Mouse (Mus musculus) neural tube, embryonic 15.5 days (tissue): ENCODE measurements at regions not wholly inside any gene's neighbourhood (a gene's known extent, or its start where the extent isn't known, plus 50 kb on each side); places are given as distances from the start of the nearest gene placed in this dataset.
A peak's percentile ranks its signal among the peaks of the same experiment; 100 is the strongest.

ENCODE experiments used
- ATAC-seq: fragments of 200-750 bp; cut with Nextera tagmentation; 2 replicates; pipeline ENCODE4 v1.8.0; 2017; ENCODE audit warnings: mild to moderate bottlenecking, moderate TSS enrichment, moderate library complexity; ENCODE audit not compliant: low FRiP score
- H3K27ac ChIP-seq: fragments of 300-500 bp; sonication (generic); replicated peaks from 2 replicates; pipeline ENCODE4 v1.5.1; 2015; ENCODE audit warnings: mild to moderate bottlenecking, inconsistent platforms
- H3K27me3 ChIP-seq: fragments of 300-500 bp; sonication (generic); replicated peaks from 2 replicates; pipeline ENCODE4 v1.6.1; 2015; ENCODE audit warnings: inconsistent platforms
- H3K36me3 ChIP-seq: fragments of 300-500 bp; sonication (generic); 2 replicates; pipeline ENCODE4 v1.6.1; 2015; ENCODE audit warnings: inconsistent platforms
- H3K4me1 ChIP-seq: fragments of 300-500 bp; sonication (generic); 2 replicates; pipeline ENCODE4 v1.6.1; 2015; ENCODE audit warnings: inconsistent platforms
- H3K4me2 ChIP-seq: fragments of 300-500 bp; sonication (generic); 2 replicates; pipeline ENCODE4 v1.6.1; 2015; ENCODE audit warnings: inconsistent platforms, mild to moderate bottlenecking, moderate library complexity
- H3K4me3 ChIP-seq: fragments of 300-500 bp; sonication (generic); replicated peaks from 2 replicates; pipeline ENCODE4 v1.5.1; 2015; ENCODE audit warnings: mild to moderate bottlenecking, inconsistent platforms
- H3K9ac ChIP-seq: fragments of 300-500 bp; sonication (generic); replicated peaks from 2 replicates; pipeline ENCODE4 v1.6.1; 2015; ENCODE audit warnings: mild to moderate bottlenecking, inconsistent platforms
- H3K9me3 ChIP-seq: fragments of 300-500 bp; sonication (generic); replicated peaks from 2 replicates; pipeline ENCODE4 v1.6.1; 2016; ENCODE audit warnings: inconsistent platforms
- WGBS: fragments of 180-500 bp; shearing (Covaris S2); methylation state at CpG from one replicate; pipeline ENCODE4 v1.1.7; 2015; ENCODE audit warnings: mixed read lengths; 5-methylcytosine and 5-hydroxymethylcytosine counted together

DNA sequence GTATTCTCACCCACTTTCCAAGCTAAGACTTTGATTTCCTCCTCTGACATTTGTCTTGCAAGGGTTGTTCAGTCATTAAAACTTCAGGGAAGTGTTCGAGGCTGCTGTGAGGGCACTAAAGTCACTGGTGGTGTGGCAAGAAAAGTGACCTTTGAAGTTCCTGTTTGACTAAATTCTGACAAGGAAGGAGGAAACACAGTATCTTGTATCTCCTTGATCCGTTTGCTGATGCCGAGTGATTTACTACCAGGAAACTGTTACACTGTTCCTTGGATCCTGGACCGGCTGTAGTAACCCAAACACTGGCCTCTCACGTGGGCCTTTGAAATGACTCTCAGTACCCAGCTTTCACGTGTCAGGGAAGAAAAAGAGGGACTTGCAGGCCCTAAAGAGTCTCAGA lies 53.5 kb upstream of the Ralgapa2 start:
- ATAC-seq = no peak
- no peaks in the 10 kb centered on the region for H3K4me1 ChIP-seq
- H3K36me3 ChIP-seq = no peaks in the 10 kb centered on the region
- WGBS = 67% methylated on average over 6 of the region's 6 CpGs
- H3K27me3 ChIP-seq = no peaks in the 10 kb centered on the region
- no peak overlapping the region for H3K27ac ChIP-seq
- H3K4me2 ChIP-seq = no peak overlapping the region
- H3K4me3 ChIP-seq = no peak overlapping the region
- no peaks in the 10 kb centered on the region for H3K9me3 ChIP-seq
- no peak overlapping the region for H3K9ac ChIP-seq

DNA sequence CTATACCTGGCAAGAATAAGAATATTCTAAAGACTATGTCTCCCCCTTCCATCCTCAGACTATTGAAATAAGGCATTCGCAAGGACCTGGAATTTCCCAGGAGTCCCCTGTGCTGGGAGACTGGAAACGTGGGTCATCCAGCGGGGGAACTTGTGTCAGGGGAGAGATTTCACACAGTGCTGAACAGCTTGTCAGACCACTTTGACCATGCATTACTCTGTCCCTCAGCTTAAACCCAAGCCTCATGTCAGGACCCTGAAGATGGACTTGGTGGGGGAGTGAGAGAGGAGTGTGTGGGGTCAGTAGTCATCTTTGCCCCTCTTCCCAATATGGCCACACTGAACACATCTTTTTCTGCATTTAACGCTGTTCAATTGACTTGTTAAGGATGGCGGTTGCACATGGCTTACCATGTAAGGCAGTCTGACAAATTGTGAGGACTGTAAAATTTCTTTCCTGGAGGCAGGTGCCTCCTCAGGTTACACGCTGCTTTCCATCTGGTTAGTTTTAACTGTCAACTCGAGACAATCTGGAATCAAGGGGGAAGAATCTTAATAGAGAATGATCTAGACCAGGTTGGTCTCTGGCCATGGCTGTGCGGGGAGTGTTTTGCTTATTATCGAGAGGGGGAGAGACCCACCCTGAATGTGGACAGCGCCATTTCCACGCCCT lies 56.2 kb upstream of the Ralgapa2 start:
- ATAC-seq = no peak
- Histone ChIP-seq H3K9ac (no peak overlapping the region), H3K4me1 (no peaks in the 10 kb centered on the region), H3K4me3 (no peak overlapping the region), H3K27me3 (no peaks in the 10 kb centered on the region), H3K4me2 (no peak overlapping the region), H3K27ac (no peak overlapping the region), H3K36me3 (no peaks in the 10 kb centered on the region), H3K9me3 (no peaks in the 10 kb centered on the region)
- WGBS = 84% methylated on average over 11 of the region's 11 CpGs

DNA sequence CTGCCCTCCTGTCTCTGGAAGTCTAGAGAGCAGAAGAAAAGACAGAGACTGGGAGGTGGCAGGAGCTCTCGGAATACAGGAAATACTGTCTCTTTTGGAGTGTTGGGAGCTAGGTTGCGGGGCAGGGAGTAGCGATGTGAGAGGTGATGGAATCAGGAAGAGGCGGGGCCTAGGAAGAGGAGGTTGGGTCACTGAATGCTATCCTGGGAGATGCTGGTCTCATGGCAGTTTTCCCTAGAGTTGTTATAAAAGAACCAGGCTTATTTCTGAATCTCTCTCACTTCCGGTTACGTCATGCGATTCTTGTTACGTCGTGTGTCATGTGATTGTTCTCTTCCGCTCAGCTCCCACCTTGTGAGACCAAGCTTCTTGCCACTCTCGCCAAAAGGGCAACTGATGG lies 58.9 kb upstream of the Ralgapa2 start:
- no peak overlapping the region for H3K27ac ChIP-seq
- ATAC-seq = no peak
- H3K4me2 ChIP-seq = no peak overlapping the region
- peaks cover 7% of the 10 kb centered on the region; the same call in 1 of the 2 replicates for H3K4me1 ChIP-seq
- H3K4me3 ChIP-seq = no peak overlapping the region
- H3K27me3 ChIP-seq = no peaks in the 10 kb centered on the region
- no peak overlapping the region for H3K9ac ChIP-seq
- H3K9me3 ChIP-seq = no peaks in the 10 kb centered on the region
- H3K36me3 ChIP-seq = no peaks in the 10 kb centered on the region
- WGBS = 95% methylated on average over 11 of the region's 11 CpGs

DNA sequence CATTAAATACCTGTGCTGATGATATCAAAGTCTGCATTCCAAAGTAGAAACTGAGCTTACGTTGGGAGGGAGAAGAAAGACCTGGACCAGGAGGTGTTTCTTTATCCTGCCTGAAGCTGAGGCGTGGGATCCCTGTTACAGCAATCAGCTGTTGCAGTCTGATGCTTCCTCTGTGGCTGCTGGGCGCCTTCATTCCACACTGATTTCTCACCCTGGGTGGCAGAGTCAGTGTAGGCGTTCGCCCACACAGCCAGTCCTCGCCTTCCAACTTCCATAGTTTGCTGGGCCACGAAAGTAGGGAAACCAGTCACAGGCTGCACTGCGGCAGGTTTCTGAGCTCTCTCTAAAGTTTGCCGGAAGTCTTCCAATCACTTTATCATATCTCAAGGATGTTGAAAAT lies 59.7 kb upstream of the Ralgapa2 start:
- Histone ChIP-seq H3K4me2 (no peak overlapping the region), H3K4me3 (no peak overlapping the region), H3K36me3 (no peaks in the 10 kb centered on the region), H3K9ac (no peak overlapping the region), H3K27me3 (no peaks in the 10 kb centered on the region), H3K9me3 (no peaks in the 10 kb centered on the region), H3K27ac (no peak overlapping the region), H3K4me1 (peaks cover 12% of the 10 kb centered on the region; the same call in 1 of the 2 replicates)
- 97% methylated on average over 9 of the region's 9 CpGs for WGBS
- ATAC-seq = no peak

DNA sequence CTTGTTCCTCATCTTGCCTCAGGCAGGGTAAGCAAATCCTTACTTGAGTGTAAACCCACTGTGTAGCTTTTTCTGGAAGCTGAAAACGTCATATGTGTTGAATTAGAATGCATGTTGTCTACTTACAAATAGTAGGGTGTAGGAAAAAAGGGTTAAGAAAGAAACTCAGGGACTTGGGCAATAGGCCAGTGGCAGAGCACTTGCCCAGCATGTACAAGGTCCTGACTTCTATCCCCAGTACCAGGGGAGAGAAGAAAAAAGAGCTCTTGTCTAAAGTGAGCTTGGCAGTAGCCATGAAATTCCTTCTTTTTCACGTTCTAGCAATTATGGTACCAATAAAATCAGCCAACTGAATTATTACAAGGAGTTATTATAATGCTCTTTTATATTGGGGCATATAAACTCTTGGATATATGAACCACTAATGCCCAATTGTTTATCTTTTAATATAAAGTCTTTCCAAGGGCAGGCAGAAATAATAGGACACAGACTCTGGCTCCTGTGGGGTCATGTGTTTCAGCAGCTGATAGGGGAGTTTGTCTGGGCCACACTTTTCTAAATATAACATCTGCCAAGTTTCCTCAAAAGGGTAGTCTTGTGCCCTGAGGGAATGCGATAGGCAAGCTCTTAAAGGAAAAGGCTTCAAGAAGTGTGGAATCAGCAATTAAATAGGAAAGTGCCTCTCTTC lies 63.6 kb upstream of the Ralgapa2 start:
- Histone ChIP-seq H3K4me1 (peaks cover 12% of the 10 kb centered on the region; the same call in 1 of the 2 replicates), H3K9me3 (no peaks in the 10 kb centered on the region), H3K9ac (no peak overlapping the region), H3K4me3 (no peak overlapping the region), H3K27ac (peak overlapping the region; percentile 28; the same call in 1 of the 2 replicates), H3K4me2 (no peak overlapping the region), H3K36me3 (no peaks in the 10 kb centered on the region), H3K27me3 (no peaks in the 10 kb centered on the region)
- 50% methylated on average over 3 of the region's 3 CpGs for WGBS
- ATAC-seq = no peak

DNA sequence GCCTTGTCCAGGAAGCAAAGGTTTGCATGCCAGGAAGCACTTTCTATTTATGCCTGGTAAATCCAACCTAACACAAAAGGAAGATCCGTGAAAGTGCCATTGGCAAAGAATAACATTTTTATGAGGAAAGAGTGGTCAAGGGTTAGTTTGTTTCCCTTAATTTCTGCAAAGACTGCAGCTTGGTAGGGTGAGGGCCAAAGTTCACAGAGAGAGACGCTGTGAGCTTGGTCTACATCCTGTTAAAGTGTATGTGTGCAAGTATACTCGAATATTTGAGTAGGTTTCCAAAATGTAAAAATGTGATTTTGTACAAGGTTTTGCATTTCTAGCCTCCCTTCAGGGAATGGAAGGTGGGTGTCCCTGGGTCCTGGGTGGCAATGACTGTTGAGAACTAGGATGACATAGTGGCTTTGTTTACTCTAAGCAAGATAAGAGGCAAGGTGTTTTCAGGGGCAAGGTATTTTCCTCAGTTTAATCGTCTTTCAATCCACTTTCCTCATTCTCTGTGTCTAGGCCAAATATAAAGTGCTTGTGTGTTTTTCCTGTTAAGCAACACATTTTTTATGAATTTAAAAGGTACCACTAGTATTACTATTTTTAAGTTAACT lies 64.3 kb upstream of the Ralgapa2 start:
- Histone ChIP-seq H3K27me3 (no peaks in the 10 kb centered on the region), H3K4me3 (no peak overlapping the region), H3K9ac (no peak overlapping the region), H3K36me3 (no peaks in the 10 kb centered on the region), H3K4me2 (no peak overlapping the region), H3K27ac (no peak overlapping the region), H3K4me1 (peaks cover 12% of the 10 kb centered on the region; the same call in 1 of the 2 replicates), H3K9me3 (no peaks in the 10 kb centered on the region)
- ATAC-seq = no peak
- 66% methylated on average over 4 of the region's 4 CpGs for whole genome bisulfite sequencing

DNA sequence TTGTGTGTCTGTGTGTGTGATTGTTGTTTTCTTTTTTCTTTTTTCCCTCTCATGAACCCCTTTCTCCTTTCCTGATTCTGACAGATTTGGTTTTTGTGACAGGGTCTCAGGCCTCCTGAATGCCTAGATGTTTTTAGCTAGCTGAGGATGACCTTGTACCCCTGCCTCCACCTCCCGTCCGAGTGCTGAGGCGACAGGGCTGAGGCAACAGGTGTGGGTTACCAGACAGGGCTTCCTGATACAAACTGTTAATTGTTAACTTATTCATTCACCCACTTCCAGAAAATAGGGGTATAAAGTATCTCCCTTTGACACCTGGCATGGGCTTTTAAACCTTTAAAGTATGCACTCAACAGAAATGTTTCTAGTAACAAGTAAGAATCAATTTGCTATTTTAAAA lies 65.0 kb upstream of the Ralgapa2 start:
- ATAC-seq = no peak
- Histone ChIP-seq H3K9me3 (no peaks in the 10 kb centered on the region), H3K9ac (no peak overlapping the region), H3K36me3 (no peaks in the 10 kb centered on the region), H3K4me1 (peaks cover 12% of the 10 kb centered on the region; the same call in 1 of the 2 replicates), H3K27me3 (no peaks in the 10 kb centered on the region), H3K4me3 (no peak overlapping the region), H3K27ac (no peak overlapping the region), H3K4me2 (no peak overlapping the region)
- 84% methylated on average over 3 of the region's 3 CpGs for WGBS

DNA sequence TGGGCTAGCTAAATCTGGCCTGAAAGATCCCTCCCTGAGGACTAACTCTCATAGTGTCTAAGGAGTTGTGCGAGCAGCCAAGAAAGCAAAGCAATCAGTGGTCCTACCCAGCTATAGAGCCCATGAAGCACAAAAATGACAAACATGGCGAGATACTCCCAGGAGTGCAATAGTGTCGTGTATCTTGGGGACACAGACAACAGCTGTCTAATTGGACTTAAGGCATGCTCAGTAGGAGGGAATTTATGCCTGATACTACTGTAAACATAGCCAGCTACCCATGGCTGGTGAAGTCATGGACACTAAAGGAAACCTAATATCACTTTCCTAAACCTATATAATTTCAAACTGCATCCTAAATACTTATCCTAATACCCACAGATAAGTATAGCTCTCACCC lies 69.1 kb upstream of the Ralgapa2 start:
- WGBS = 76% methylated on average over 3 of the region's 3 CpGs
- ATAC-seq = no peak
- Histone ChIP-seq H3K4me1 (0 out of 2 replicates have a peak, but pooled peaks cover 3% of the 10 kb centered on the region), H3K27ac (no peak overlapping the region), H3K9me3 (no peaks in the 10 kb centered on the region), H3K4me2 (no peak overlapping the region), H3K36me3 (no peaks in the 10 kb centered on the region), H3K9ac (no peak overlapping the region), H3K27me3 (no peaks in the 10 kb centered on the region), H3K4me3 (no peak overlapping the region)

DNA sequence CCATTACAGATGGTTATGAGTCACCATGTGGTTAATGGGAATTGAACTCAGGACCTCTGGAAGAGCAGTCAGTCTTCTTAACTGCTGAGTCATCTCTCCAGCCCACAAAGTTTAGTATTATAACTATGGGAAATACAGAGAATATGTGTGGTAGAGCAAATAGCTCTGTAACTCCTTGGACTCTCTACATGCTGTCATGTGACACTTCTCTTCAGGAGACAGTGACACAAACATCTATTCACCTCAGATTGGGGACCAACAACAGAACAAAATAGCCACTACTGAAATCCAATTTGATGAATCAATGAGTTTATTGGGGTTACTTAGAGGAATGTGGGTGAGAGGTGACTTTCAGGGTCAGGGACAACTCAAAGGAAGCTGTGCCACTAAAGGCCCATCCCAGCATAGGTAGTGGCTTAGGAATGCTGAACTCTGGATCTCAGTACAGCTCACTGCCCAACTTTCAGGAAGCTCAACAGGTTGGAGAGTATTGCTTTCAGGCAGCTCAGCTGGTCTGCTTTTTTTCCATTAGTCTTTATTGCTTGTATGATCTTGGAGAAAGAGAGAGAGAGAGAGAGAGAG lies 71.8 kb upstream of the Ralgapa2 start:
- Histone ChIP-seq H3K9me3 (no peaks in the 10 kb centered on the region), H3K27me3 (no peaks in the 10 kb centered on the region), H3K27ac (no peak overlapping the region), H3K4me1 (no peaks in the 10 kb centered on the region), H3K9ac (no peak overlapping the region), H3K36me3 (no peaks in the 10 kb centered on the region), H3K4me3 (no peak overlapping the region), H3K4me2 (no peak overlapping the region)
- ATAC-seq = no peak

DNA sequence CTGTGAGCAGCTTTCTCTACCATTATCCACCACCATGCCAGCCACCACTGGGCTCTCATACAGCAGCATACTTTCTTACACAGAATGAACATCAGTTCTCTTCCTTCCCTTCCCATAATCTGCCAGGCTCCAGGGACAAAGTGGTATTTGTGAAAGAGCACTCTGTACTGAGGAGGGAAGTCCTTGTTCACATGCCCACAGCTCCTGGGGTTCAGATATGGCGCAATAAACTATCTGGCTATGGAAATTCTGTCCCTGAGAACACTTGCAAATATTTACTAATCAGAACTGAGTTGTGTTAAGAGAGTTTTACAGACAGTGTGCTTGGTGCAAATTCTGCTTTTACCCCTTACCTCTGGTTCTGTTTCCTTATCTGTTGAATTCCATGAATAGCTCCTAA lies 74.2 kb upstream of the Ralgapa2 start:
- H3K27ac ChIP-seq = no peak overlapping the region
- no peak overlapping the region for H3K4me3 ChIP-seq
- no peaks in the 10 kb centered on the region for H3K36me3 ChIP-seq
- H3K4me1 ChIP-seq = no peaks in the 10 kb centered on the region
- no peak for ATAC-seq
- H3K4me2 ChIP-seq = no peak overlapping the region
- WGBS = 96% methylated on average over 1 of the region's 1 CpGs
- no peaks in the 10 kb centered on the region for H3K9me3 ChIP-seq
- no peaks in the 10 kb centered on the region for H3K27me3 ChIP-seq
- H3K9ac ChIP-seq = no peak overlapping the region

DNA sequence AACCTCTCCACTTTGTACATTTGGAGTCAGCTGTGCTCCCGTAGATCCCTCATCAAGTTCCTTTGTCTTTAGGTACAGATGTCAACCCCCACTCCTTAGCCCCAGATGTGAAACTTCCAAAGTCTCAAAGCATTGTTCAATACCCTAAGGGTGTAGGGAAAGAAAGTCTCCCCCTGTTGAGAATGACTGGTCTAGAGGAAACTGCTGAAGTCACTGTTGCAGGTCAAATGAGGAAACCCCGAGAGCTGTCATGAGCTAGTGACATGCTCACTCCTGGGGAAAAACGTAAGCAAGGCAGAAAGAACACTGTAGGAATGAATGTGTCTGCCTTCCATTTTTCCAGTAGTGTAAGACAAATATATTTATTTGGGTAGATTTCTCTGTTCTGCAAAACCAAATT lies 74.8 kb upstream of the Ralgapa2 start:
- H3K36me3 ChIP-seq = no peaks in the 10 kb centered on the region
- no peak overlapping the region for H3K9ac ChIP-seq
- H3K9me3 ChIP-seq = no peaks in the 10 kb centered on the region
- no peak overlapping the region for H3K27ac ChIP-seq
- H3K4me3 ChIP-seq = no peak overlapping the region
- H3K27me3 ChIP-seq = no peaks in the 10 kb centered on the region
- 73% methylated on average over 3 of the region's 3 CpGs for WGBS
- ATAC-seq = no peak
- no peaks in the 10 kb centered on the region for H3K4me1 ChIP-seq
- H3K4me2 ChIP-seq = no peak overlapping the region

DNA sequence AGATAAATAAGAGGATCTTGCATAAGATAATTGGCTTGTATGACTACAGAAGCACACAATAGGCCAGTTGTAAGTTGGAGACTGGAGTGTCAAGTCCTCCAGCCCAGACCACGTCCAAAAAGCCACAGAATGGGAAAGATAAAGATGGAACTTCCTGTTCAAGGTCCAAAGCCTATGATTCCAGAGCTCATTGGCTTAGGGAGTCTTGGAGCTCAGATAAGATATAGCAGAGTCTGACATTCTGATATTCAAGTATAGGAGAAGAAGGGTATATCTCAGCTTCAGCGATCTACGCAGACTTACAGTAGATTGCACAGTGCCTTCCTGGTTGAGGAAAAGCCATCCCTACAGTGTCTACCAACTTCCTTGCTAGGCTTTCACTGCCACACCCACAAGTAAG lies 77.7 kb upstream of the Ralgapa2 start:
- no peaks in the 10 kb centered on the region for H3K4me1 ChIP-seq
- no peak overlapping the region for H3K4me2 ChIP-seq
- H3K9ac ChIP-seq = no peak overlapping the region
- H3K36me3 ChIP-seq = no peaks in the 10 kb centered on the region
- WGBS = 92% methylated on average over 3 of the region's 3 CpGs
- H3K4me3 ChIP-seq = no peak overlapping the region
- no peak overlapping the region for H3K27ac ChIP-seq
- H3K9me3 ChIP-seq = no peaks in the 10 kb centered on the region
- H3K27me3 ChIP-seq = no peaks in the 10 kb centered on the region
- ATAC-seq = no peak
